In genomic region chr11:79669210-79669609, GRCm38 (mm10) we compare ENCODE assay signal across 13 mouse cellular contexts.
DNase-seq lines count a peak whose midpoint lies in the region; ATAC-seq lines count a peak whose summit lies in the region.
"Had no signal": no experiment of that assay in that cellular context is flagged by ENCODE, and none has a peak within 500 bp of the region (broad histone marks: within the 10 kb centered on the region; RNA-seq: fewer than 3 reads in every experiment).

No protein-coding gene starts in this region.

- WGBS in heart, embryonic 10.5 days: 68% methylated on average over 6 of the region's 6 CpGs
- 69% methylated on average over 6 of the region's 6 CpGs for WGBS in heart, embryonic 11.5 days (ENCODE audit: insufficient replicate concordance)
- 48% methylated on average over 6 of the region's 6 CpGs for WGBS in liver, embryonic 16.5 days (ENCODE audit: insufficient replicate concordance)
- WGBS in embryonic facial prominence, embryonic 15.5 days: 45% methylated on average over 6 of the region's 6 CpGs

- H3K4me3 ChIP-seq in heart, embryonic 10.5 days: no peak overlapping the region
- no peak overlapping the region for H3K4me3 ChIP-seq in heart, embryonic 11.5 days (ENCODE audit: low read depth, low read length)
- no peak overlapping the region for H3K4me3 ChIP-seq in liver, embryonic 16.5 days (ENCODE audit: low read depth, low read length)
- no peak overlapping the region for H3K4me3 ChIP-seq in embryonic facial prominence, embryonic 15.5 days (replicated peaks)
- H3K4me3 ChIP-seq in megakaryocyte, embryonic 14.5 days (replicated peaks): peak overlapping the region; percentile 10
- H3K4me3 ChIP-seq: myocyte had no signal

- no peaks in the 10 kb centered on the region for H3K9me3 ChIP-seq in heart, embryonic 10.5 days
- H3K9me3 ChIP-seq in heart, embryonic 11.5 days (replicated peaks; ENCODE audit: control insufficient read depth, low read length): no peaks in the 10 kb centered on the region
- H3K9me3 ChIP-seq in liver, embryonic 16.5 days (replicated peaks; ENCODE audit: control insufficient read depth, low read length): no peaks in the 10 kb centered on the region
- H3K9me3 ChIP-seq in embryonic facial prominence, embryonic 15.5 days (replicated peaks): no peaks in the 10 kb centered on the region
- H3K9me3 ChIP-seq in megakaryocyte, embryonic 14.5 days: peaks cover 5% of the 10 kb centered on the region; the same call in 1 of the 2 replicates

- no peaks in the 10 kb centered on the region for H3K36me3 ChIP-seq in heart, embryonic 10.5 days
- no peaks in the 10 kb centered on the region for H3K36me3 ChIP-seq in heart, embryonic 11.5 days (ENCODE audit: control insufficient read depth, insufficient read depth, low read length)
- H3K36me3 ChIP-seq in liver, embryonic 16.5 days (ENCODE audit: control insufficient read depth, insufficient read depth): no peaks in the 10 kb centered on the region
- H3K36me3 ChIP-seq in embryonic facial prominence, embryonic 15.5 days: no peaks in the 10 kb centered on the region
- H3K36me3 ChIP-seq in megakaryocyte, embryonic 14.5 days (replicated peaks; ENCODE audit: low read length): no peaks in the 10 kb centered on the region

- no peak overlapping the region for H3K9ac ChIP-seq in heart, embryonic 11.5 days (ENCODE audit: low read depth, low read length)
- no peak overlapping the region for H3K9ac ChIP-seq in liver, embryonic 16.5 days (ENCODE audit: low read depth, low read length)
- H3K9ac ChIP-seq in embryonic facial prominence, embryonic 15.5 days: no peak overlapping the region

- no peak overlapping the region for H3K4me2 ChIP-seq in heart, embryonic 11.5 days
- no peak overlapping the region for H3K4me2 ChIP-seq in liver, embryonic 16.5 days (ENCODE audit: low read depth, low read length)
- no peak overlapping the region for H3K4me2 ChIP-seq in embryonic facial prominence, embryonic 15.5 days (replicated peaks)

- no peak for ATAC-seq in heart, embryonic 11.5 days (replicated peaks; ENCODE audit: insufficient number of reproducible peaks, low FRiP score, low TSS enrichment)
- ATAC-seq in liver, embryonic 16.5 days (ENCODE audit: low read depth): 0 out of 2 replicates have a peak, but pooled peaks have one; percentile 17
- peak; percentile 16; the same call in 1 of the 2 replicates for ATAC-seq in embryonic facial prominence, embryonic 15.5 days (ENCODE audit: insufficient number of reproducible peaks, low FRiP score, low TSS enrichment, low read depth)

- peaks cover 34% of the 10 kb centered on the region for H3K4me1 ChIP-seq in heart, embryonic 10.5 days
- H3K4me1 ChIP-seq in heart, embryonic 11.5 days (ENCODE audit: control insufficient read depth, insufficient read depth, low read length): peaks cover 3% of the 10 kb centered on the region; the same call in 1 of the 2 replicates
- H3K4me1 ChIP-seq in liver, embryonic 16.5 days (ENCODE audit: control insufficient read depth, low read depth, low read length): peaks cover 20% of the 10 kb centered on the region
- peaks cover 36% of the 10 kb centered on the region for H3K4me1 ChIP-seq in embryonic facial prominence, embryonic 15.5 days
- H3K4me1 ChIP-seq in megakaryocyte, embryonic 14.5 days: peaks cover 28% of the 10 kb centered on the region

- peak overlapping the region; percentile 67 for H3K27ac ChIP-seq in heart, embryonic 10.5 days
- H3K27ac ChIP-seq in heart, embryonic 11.5 days (ENCODE audit: low read depth, low read length): no peak overlapping the region
- no peak overlapping the region for H3K27ac ChIP-seq in liver, embryonic 16.5 days (ENCODE audit: low read length)
- peak overlapping the region; percentile 83 for H3K27ac ChIP-seq in embryonic facial prominence, embryonic 15.5 days (replicated peaks)

- DNase-seq in heart, embryonic 10.5 days (ENCODE audit: low spot score): no peak
- no peak for DNase-seq in liver
- no peak for DNase-seq in lung, postnatal 14 days
- no peak for DNase-seq in heart, adult 11 months
- DNase-seq: adrenal gland, postnatal 14 days; cerebellum, adult 11 months; lung, postnatal 4 days; thymus, postnatal 36 days had no signal

- peaks cover 10% of the 10 kb centered on the region; the same call in 1 of the 2 replicates for H3K27me3 ChIP-seq in heart, embryonic 10.5 days (ENCODE audit: insufficient read depth, poor library complexity, severe bottlenecking)
- peaks cover 6% of the 10 kb centered on the region; the same call in 1 of the 2 replicates for H3K27me3 ChIP-seq in heart, embryonic 11.5 days (ENCODE audit: control insufficient read depth, insufficient read depth, low read length)
- no peaks in the 10 kb centered on the region for H3K27me3 ChIP-seq in liver, embryonic 16.5 days (ENCODE audit: control insufficient read depth, insufficient read depth, low read depth, low read length)
- H3K27me3 ChIP-seq in embryonic facial prominence, embryonic 15.5 days: no peaks in the 10 kb centered on the region
- H3K27me3 ChIP-seq in megakaryocyte, embryonic 14.5 days (replicated peaks): peaks cover 83% of the 10 kb centered on the region

Comparison
In these comparisons a context has a peak if more than half of its experiments do, and no peak if none do; other contexts are left out.
1. H3K27ac ChIP-seq: peak in heart, embryonic 10.5 days (single experiment) and embryonic facial prominence, embryonic 15.5 days (single experiment); none in heart, embryonic 11.5 days (single experiment) and liver, embryonic 16.5 days (single experiment).